Mouse (Mus musculus): ENCODE results near the gene Wasl. TPM values are rescaled to one million over a fixed set of nuclear protein-coding genes. Genes with fewer than 3 reads are reported as not detected.
A peak's percentile ranks its signal among the peaks of the same experiment; 100 is the strongest.

Wasl gene
- polyA plus RNA-seq, 1 experiment: 48.7 TPM

- no peaks in the 10 kb centered on the region for H3K27me3 ChIP-seq (ENCODE audit: control insufficient read depth, insufficient read depth, low read length)
- H3K4me3 ChIP-seq (replicated peaks; ENCODE audit: insufficient read depth, low read depth, low read length): no peak overlapping the region
- no peak for DNase-seq
- no peak overlapping the region for H3K27ac ChIP-seq (ENCODE audit: insufficient read depth, low read length)
- WGBS: 60% methylated on average over 11 of the region's 11 CpGs
- no peaks in the 10 kb centered on the region for H3K4me1 ChIP-seq (ENCODE audit: control insufficient read depth, insufficient read depth, low read length)
- TF ChIP-seq CTCF (IDR thresholded peaks at IDR 0.05; ENCODE audit: borderline replicate concordance, insufficient read depth, low read depth, low read length) (no peak), POLR2A (IDR thresholded peaks at IDR 0.05; ENCODE audit: borderline replicate concordance, insufficient read depth, low read length) (no peak)
Measured at GRCm38 (mm10) chr6:24570278-24570677, 94.5 kb downstream of the Wasl start.

GRCm38 (mm10) chr6:24569711-24570110 is 95.1 kb downstream of the Wasl start:
- 96% methylated on average over 1 of the region's 1 CpGs for WGBS
- TF ChIP-seq CTCF (IDR thresholded peaks at IDR 0.05; ENCODE audit: borderline replicate concordance, insufficient read depth, low read depth, low read length) (no peak), POLR2A (IDR thresholded peaks at IDR 0.05; ENCODE audit: borderline replicate concordance, insufficient read depth, low read length) (no peak)
- no peak for DNase-seq
- Histone ChIP-seq H3K27me3 (ENCODE audit: control insufficient read depth, insufficient read depth, low read length) (no peaks in the 10 kb centered on the region), H3K4me1 (ENCODE audit: control insufficient read depth, insufficient read depth, low read length) (no peaks in the 10 kb centered on the region), H3K27ac (ENCODE audit: insufficient read depth, low read length) (no peak overlapping the region), H3K4me3 (replicated peaks; ENCODE audit: insufficient read depth, low read depth, low read length) (no peak overlapping the region)

GRCm38 (mm10) chr6:24568963-24569362 is 95.8 kb downstream of the Wasl start:
- H3K4me3 ChIP-seq (replicated peaks; ENCODE audit: insufficient read depth, low read depth, low read length): no peak overlapping the region
- H3K27me3 ChIP-seq (ENCODE audit: control insufficient read depth, insufficient read depth, low read length): no peaks in the 10 kb centered on the region
- TF ChIP-seq CTCF (IDR thresholded peaks at IDR 0.05; ENCODE audit: borderline replicate concordance, insufficient read depth, low read depth, low read length) (no peak), POLR2A (IDR thresholded peaks at IDR 0.05; ENCODE audit: borderline replicate concordance, insufficient read depth, low read length) (no peak)
- H3K4me1 ChIP-seq (ENCODE audit: control insufficient read depth, insufficient read depth, low read length): no peaks in the 10 kb centered on the region
- no peak overlapping the region for H3K27ac ChIP-seq (ENCODE audit: insufficient read depth, low read length)
- DNase-seq: no peak
- 88% methylated on average over 5 of the region's 5 CpGs for WGBS

- TF ChIP-seq CTCF (IDR thresholded peaks at IDR 0.05; ENCODE audit: borderline replicate concordance, insufficient read depth, low read depth, low read length): no peak
- no peak for TF ChIP-seq POLR2A (IDR thresholded peaks at IDR 0.05; ENCODE audit: borderline replicate concordance, insufficient read depth, low read length)
- DNase-seq: peak in 1 of 2 experiments; percentile 8
- Histone ChIP-seq H3K4me1 (ENCODE audit: control insufficient read depth, insufficient read depth, low read length) (no peaks in the 10 kb centered on the region), H3K27ac (ENCODE audit: insufficient read depth, low read length) (no peak overlapping the region), H3K27me3 (ENCODE audit: control insufficient read depth, insufficient read depth, low read length) (no peaks in the 10 kb centered on the region), H3K4me3 (replicated peaks; ENCODE audit: insufficient read depth, low read depth, low read length) (no peak overlapping the region)
- 92% methylated on average over 1 of the region's 1 CpGs for whole genome bisulfite sequencing
Measured at GRCm38 (mm10) chr6:24564886-24565285, 99.9 kb downstream of the Wasl start.

GRCm38 (mm10) chr6:24564081-24564480 is 100.7 kb downstream of the Wasl start:
- Histone ChIP-seq H3K4me3 (replicated peaks; ENCODE audit: insufficient read depth, low read depth, low read length) (no peak overlapping the region), H3K27ac (ENCODE audit: insufficient read depth, low read length) (no peak overlapping the region), H3K27me3 (ENCODE audit: control insufficient read depth, insufficient read depth, low read length) (no peaks in the 10 kb centered on the region), H3K4me1 (ENCODE audit: control insufficient read depth, insufficient read depth, low read length) (no peaks in the 10 kb centered on the region)
- DNase-seq: peak; percentile 43 to 49
- TF ChIP-seq POLR2A (IDR thresholded peaks at IDR 0.05; ENCODE audit: borderline replicate concordance, insufficient read depth, low read length) (no peak), CTCF (IDR thresholded peaks at IDR 0.05; ENCODE audit: borderline replicate concordance, insufficient read depth, low read depth, low read length) (peak; percentile 18; the same call in 1 of the 2 replicates)
- 32% methylated on average over 9 of the region's 9 CpGs for WGBS

Other genes starting within 250 kb of the Wasl start
- gene Iqub, start 149.9 kb downstream of the Wasl start, polyA plus RNA-seq (2012; rRNA removed): 0.97 and 1.4 TPM in 2 replicates
- gene Ndufa5, start 137.0 kb downstream of the Wasl start, polyA plus RNA-seq (2012; rRNA removed): 115 and 146 TPM in 2 replicates
- gene Asb15, start 136.9 kb downstream of the Wasl start, polyA plus RNA-seq (2012; rRNA removed): 0.05 and 0.10 TPM in 2 replicates
- gene Lmod2, start 67.2 kb downstream of the Wasl start, polyA plus RNA-seq (2012; rRNA removed): 0.05 and 0.06 TPM in 2 replicates
- gene Hyal6, start 68.2 kb upstream of the Wasl start, polyA plus RNA-seq (2012; rRNA removed): 0.03 TPM in 1 of 2 replicates, not detected in the other
- not detected in 2 replicates for gene Hyal4, start 83.3 kb upstream of the Wasl start, polyA plus RNA-seq (2012; rRNA removed)
- not detected in 2 replicates for gene Spam1, start 126.2 kb upstream of the Wasl start, polyA plus RNA-seq (2012; rRNA removed)
- gene Hyal5, start 193.0 kb upstream of the Wasl start, polyA plus RNA-seq (2012; rRNA removed): not detected in 2 replicates

Data from cerebellum, adult 2 months (tissue).